Mouse (Mus musculus) forebrain, embryonic 12.5 days (tissue): Measurements from ENCODE around the gene Mbnl1. TPM values are rescaled to one million over a fixed set of nuclear protein-coding genes. Genes with fewer than 3 reads are reported as not detected.
A peak's percentile ranks its signal among the peaks of the same experiment; 100 is the strongest.

Experiments used
- ATAC-seq: fragments of 200-750 bp; cut with Nextera tagmentation; 2 replicates; pipeline ENCODE4 v1.8.0; 2017; ENCODE audit warnings: moderate TSS enrichment; ENCODE audit not compliant: low FRiP score
- H3K27ac ChIP-seq: fragments of 300-500 bp; sonication (generic); 2 replicates; pipeline ENCODE4 v1.5.1; 2016; ENCODE audit warnings: mild to moderate bottlenecking
- H3K27me3 ChIP-seq: fragments of 300-500 bp; sonication (generic); 2 replicates; pipeline ENCODE4 v1.6.1; 2016; ENCODE audit warnings: mild to moderate bottlenecking
- H3K36me3 ChIP-seq: fragments of 300-500 bp; sonication (generic); replicated peaks from 2 replicates; pipeline ENCODE4 v1.6.1; 2016; ENCODE audit warnings: mild to moderate bottlenecking
- H3K4me1 ChIP-seq: fragments of 300-500 bp; sonication (generic); 2 replicates; pipeline ENCODE4 v1.6.1; 2016
- H3K4me2 ChIP-seq: fragments of 300-500 bp; sonication (generic); 2 replicates; pipeline ENCODE4 v1.6.1; 2016; ENCODE audit warnings: mild to moderate bottlenecking, moderate library complexity
- H3K4me3 ChIP-seq: fragments of 300-500 bp; sonication (generic); replicated peaks from 2 replicates; pipeline ENCODE4 v1.5.1; 2016; ENCODE audit warnings: mild to moderate bottlenecking
- H3K9ac ChIP-seq: fragments of 300-500 bp; sonication (generic); 2 replicates; pipeline ENCODE4 v1.6.1; 2016; ENCODE audit warnings: mild to moderate bottlenecking
- H3K9me3 ChIP-seq: fragments of 300-500 bp; sonication (generic); 2 replicates; pipeline ENCODE4 v1.6.1; 2016
- WGBS: fragments of 180-500 bp; shearing (Covaris S2); methylation state at CpG from one replicate; pipeline ENCODE4 v1.1.7; 2016; 5-methylcytosine and 5-hydroxymethylcytosine counted together
- polyA plus RNA-seq: library from polyadenylated mRNA; unstranded; fragments of >200 nt; fragmentation: Nextera tagmentation; extraction: Ambion mirVana; gene quantifications from 2 replicates; pipeline ENCODE4 v1.2.1, GENCODE M21; 2016

Mbnl1 gene
- polyA plus RNA-seq, 1 experiment from 2014 or later: 37.3 TPM

GRCm38 (mm10) chr3:60511197-60511596 is 38.6 kb downstream of the Mbnl1 start:
- ATAC-seq: no peak
- Histone ChIP-seq H3K27me3 (no peaks in the 10 kb centered on the region), H3K4me1 (peaks cover 12% of the 10 kb centered on the region), H3K9me3 (no peaks in the 10 kb centered on the region), H3K9ac (no peak overlapping the region), H3K27ac (no peak overlapping the region), H3K4me3 (no peak overlapping the region), H3K36me3 (no peaks in the 10 kb centered on the region), H3K4me2 (no peak overlapping the region)
- WGBS: 91% methylated on average over 3 of the region's 3 CpGs

GRCm38 (mm10) chr3:60513337-60513736 is 40.7 kb downstream of the Mbnl1 start:
- H3K9me3 ChIP-seq: no peaks in the 10 kb centered on the region
- WGBS: 8% methylated on average over 7 of the region's 7 CpGs
- ATAC-seq: peak; percentile 77; the same call in 1 of the 2 replicates
- H3K4me1 ChIP-seq: peaks cover 17% of the 10 kb centered on the region
- no peak overlapping the region for H3K9ac ChIP-seq
- H3K4me3 ChIP-seq: no peak overlapping the region
- H3K27ac ChIP-seq: 0 out of 2 replicates have a peak overlapping the region, but pooled peaks have one; percentile 19
- H3K36me3 ChIP-seq: no peaks in the 10 kb centered on the region
- no peaks in the 10 kb centered on the region for H3K27me3 ChIP-seq
- H3K4me2 ChIP-seq: no peak overlapping the region; the same call in 1 of the 2 replicates

- WGBS: 80% methylated on average over 2 of the region's 2 CpGs
- 0 out of 2 replicates have a peak, but pooled peaks have one; percentile 8 for ATAC-seq
- H3K27me3 ChIP-seq: no peaks in the 10 kb centered on the region
- 0 out of 2 replicates have a peak overlapping the region, but pooled peaks have one; percentile 19 for H3K27ac ChIP-seq
- no peak overlapping the region for H3K9ac ChIP-seq
- no peak overlapping the region for H3K4me2 ChIP-seq
- H3K4me1 ChIP-seq: peaks cover 18% of the 10 kb centered on the region
- H3K9me3 ChIP-seq: no peaks in the 10 kb centered on the region
- H3K4me3 ChIP-seq: no peak overlapping the region
- no peaks in the 10 kb centered on the region for H3K36me3 ChIP-seq
Observed at GRCm38 (mm10) chr3:60513746-60514145, 41.1 kb downstream of the Mbnl1 start.

GRCm38 (mm10) chr3:60515430-60515829 is 42.8 kb downstream of the Mbnl1 start:
- Histone ChIP-seq H3K9me3 (no peaks in the 10 kb centered on the region), H3K27ac (no peak overlapping the region), H3K9ac (no peak overlapping the region), H3K4me3 (no peak overlapping the region), H3K36me3 (no peaks in the 10 kb centered on the region), H3K4me1 (peaks cover 20% of the 10 kb centered on the region), H3K4me2 (no peak overlapping the region), H3K27me3 (no peaks in the 10 kb centered on the region)
- ATAC-seq: no peak

GRCm38 (mm10) chr3:60516054-60516674 is 43.5 kb downstream of the Mbnl1 start:
- Histone ChIP-seq H3K9me3 (no peaks in the 10 kb centered on the region), H3K4me1 (peaks cover 20% of the 10 kb centered on the region), H3K27me3 (no peaks in the 10 kb centered on the region), H3K9ac (no peak overlapping the region), H3K4me2 (no peak overlapping the region), H3K4me3 (no peak overlapping the region), H3K27ac (no peak overlapping the region), H3K36me3 (no peaks in the 10 kb centered on the region)
- 32% methylated on average over 12 of the region's 12 CpGs for WGBS
- no peak for ATAC-seq

- H3K9ac ChIP-seq: no peak overlapping the region
- no peak for ATAC-seq
- peaks cover 20% of the 10 kb centered on the region for H3K4me1 ChIP-seq
- no peaks in the 10 kb centered on the region for H3K36me3 ChIP-seq
- H3K4me3 ChIP-seq: no peak overlapping the region
- 67% methylated on average over 3 of the region's 3 CpGs for WGBS
- no peaks in the 10 kb centered on the region for H3K27me3 ChIP-seq
- H3K9me3 ChIP-seq: no peaks in the 10 kb centered on the region
- no peak overlapping the region for H3K27ac ChIP-seq
- no peak overlapping the region for H3K4me2 ChIP-seq
Observed at GRCm38 (mm10) chr3:60517234-60517787, 44.7 kb downstream of the Mbnl1 start.

GRCm38 (mm10) chr3:60519337-60519736 is 46.7 kb downstream of the Mbnl1 start:
- Histone ChIP-seq H3K27me3 (no peaks in the 10 kb centered on the region), H3K4me2 (no peak overlapping the region), H3K9me3 (no peaks in the 10 kb centered on the region), H3K36me3 (no peaks in the 10 kb centered on the region), H3K9ac (no peak overlapping the region), H3K4me3 (no peak overlapping the region), H3K27ac (no peak overlapping the region), H3K4me1 (peaks cover 11% of the 10 kb centered on the region; the same call in 1 of the 2 replicates)
- no peak for ATAC-seq
- 89% methylated on average over 3 of the region's 3 CpGs for WGBS

GRCm38 (mm10) chr3:60524127-60524526 is 51.5 kb downstream of the Mbnl1 start:
- WGBS: 95% methylated on average over 1 of the region's 1 CpGs
- Histone ChIP-seq H3K27ac (no peak overlapping the region), H3K4me1 (peaks cover 20% of the 10 kb centered on the region), H3K9ac (no peak overlapping the region), H3K4me3 (no peak overlapping the region), H3K9me3 (no peaks in the 10 kb centered on the region), H3K4me2 (no peak overlapping the region), H3K27me3 (no peaks in the 10 kb centered on the region), H3K36me3 (no peaks in the 10 kb centered on the region)
- no peak for ATAC-seq

GRCm38 (mm10) chr3:60531286-60531685 is 58.7 kb downstream of the Mbnl1 start:
- Histone ChIP-seq H3K4me1 (peaks cover 32% of the 10 kb centered on the region), H3K4me3 (no peak overlapping the region), H3K9me3 (no peaks in the 10 kb centered on the region), H3K36me3 (no peaks in the 10 kb centered on the region), H3K4me2 (no peak overlapping the region), H3K27me3 (no peaks in the 10 kb centered on the region), H3K9ac (no peak overlapping the region), H3K27ac (no peak overlapping the region)
- WGBS: 54% methylated on average over 5 of the region's 5 CpGs
- ATAC-seq: no peak

GRCm38 (mm10) chr3:60531826-60532225 is 59.2 kb downstream of the Mbnl1 start:
- Histone ChIP-seq H3K4me3 (no peak overlapping the region), H3K9ac (no peak overlapping the region), H3K4me1 (peaks cover 30% of the 10 kb centered on the region), H3K9me3 (no peaks in the 10 kb centered on the region), H3K27me3 (no peaks in the 10 kb centered on the region), H3K4me2 (no peak overlapping the region), H3K27ac (no peak overlapping the region), H3K36me3 (no peaks in the 10 kb centered on the region)
- no peak for ATAC-seq
- WGBS: 59% methylated on average over 2 of the region's 2 CpGs

- Histone ChIP-seq H3K4me1 (peaks cover 12% of the 10 kb centered on the region; the same call in 1 of the 2 replicates), H3K27me3 (no peaks in the 10 kb centered on the region), H3K4me3 (no peak overlapping the region), H3K36me3 (no peaks in the 10 kb centered on the region), H3K9ac (no peak overlapping the region), H3K27ac (no peak overlapping the region), H3K9me3 (no peaks in the 10 kb centered on the region), H3K4me2 (no peak overlapping the region)
- no peak for ATAC-seq
- WGBS: 41% methylated on average over 3 of the region's 3 CpGs
Observed at GRCm38 (mm10) chr3:60535224-60535623, 62.6 kb downstream of the Mbnl1 start.

GRCm38 (mm10) chr3:60537063-60537462 is 64.4 kb downstream of the Mbnl1 start:
- Histone ChIP-seq H3K27ac (no peak overlapping the region), H3K9me3 (no peaks in the 10 kb centered on the region), H3K36me3 (no peaks in the 10 kb centered on the region), H3K4me2 (no peak overlapping the region), H3K4me1 (peaks cover 8% of the 10 kb centered on the region; the same call in 1 of the 2 replicates), H3K9ac (no peak overlapping the region), H3K4me3 (no peak overlapping the region), H3K27me3 (no peaks in the 10 kb centered on the region)
- WGBS: 85% methylated on average over 2 of the region's 2 CpGs
- no peak for ATAC-seq
